Mouse (Mus musculus): ENCODE data around the gene Agtr1a. TPM values are rescaled to one million over a fixed set of nuclear protein-coding genes. Genes with fewer than 3 reads are reported as not detected.

The Agtr1a gene
- not detected for polyA plus RNA-seq (2017; shearing (Covaris generic))

GRCm38 (mm10) chr13:30336148-30336801 lies at the start of gene Agtr1a:
Agtr1a (plus strand) TSS chr13:30336441.
- no peak for ATAC-seq

- no peak for ATAC-seq
Measured at GRCm38 (mm10) chr13:30310221-30310620, 26.0 kb upstream of the Agtr1a start.

- no peak for ATAC-seq
Measured at GRCm38 (mm10) chr13:30324669-30325346, 11.4 kb upstream of the Agtr1a start.

- ATAC-seq: no peak
Measured at GRCm38 (mm10) chr13:30331061-30331460, 5.2 kb upstream of the Agtr1a start.

GRCm38 (mm10) chr13:30331851-30332250 lies 4.4 kb upstream of the Agtr1a start:
- no peak for ATAC-seq

- ATAC-seq: no peak
Measured at GRCm38 (mm10) chr13:30332581-30332980, 3.7 kb upstream of the Agtr1a start.

GRCm38 (mm10) chr13:30334667-30335066 lies 1.6 kb upstream of the Agtr1a start:
- no peak for ATAC-seq

GRCm38 (mm10) chr13:30336913-30337312 lies 672 bp downstream of the Agtr1a start:
- no peak for ATAC-seq

GRCm38 (mm10) chr13:30337646-30338045 lies 1.4 kb downstream of the Agtr1a start:
- ATAC-seq: no peak

- ATAC-seq: no peak
Measured at GRCm38 (mm10) chr13:30338576-30338975, 2.3 kb downstream of the Agtr1a start.

- ATAC-seq: no peak
Measured at GRCm38 (mm10) chr13:30339927-30340326, 3.7 kb downstream of the Agtr1a start.

GRCm38 (mm10) chr13:30341987-30342898 lies 6.0 kb downstream of the Agtr1a start:
- ATAC-seq: no peak

- no peak for ATAC-seq
Measured at GRCm38 (mm10) chr13:30345427-30345913, 9.2 kb downstream of the Agtr1a start.

- no peak for ATAC-seq
Measured at GRCm38 (mm10) chr13:30346881-30347280, 10.6 kb downstream of the Agtr1a start.

- no peak for ATAC-seq
Measured at GRCm38 (mm10) chr13:30348306-30348705, 12.1 kb downstream of the Agtr1a start.

GRCm38 (mm10) chr13:30351966-30352365 lies 15.7 kb downstream of the Agtr1a start:
- no peak for ATAC-seq

- no peak for ATAC-seq
Measured at GRCm38 (mm10) chr13:30354991-30355580, 18.8 kb downstream of the Agtr1a start.

- no peak for ATAC-seq
Measured at GRCm38 (mm10) chr13:30355979-30356378, 19.7 kb downstream of the Agtr1a start.

- ATAC-seq: no peak
Measured at GRCm38 (mm10) chr13:30358456-30359168, 22.4 kb downstream of the Agtr1a start.

GRCm38 (mm10) chr13:30359886-30360285 lies 23.6 kb downstream of the Agtr1a start:
- no peak for ATAC-seq

- ATAC-seq: no peak
Measured at GRCm38 (mm10) chr13:30361002-30361401, 24.8 kb downstream of the Agtr1a start.

GRCm38 (mm10) chr13:30362048-30362447 lies 25.8 kb downstream of the Agtr1a start:
- no peak for ATAC-seq

Measured in inflammation-experienced regulatory T-cells, adult 6 months (primary cell).